Mouse (Mus musculus) forebrain, embryonic 12.5 days (tissue): ENCODE results near the gene Ryk. TPM values are rescaled to one million over a fixed set of nuclear protein-coding genes. Genes with fewer than 3 reads are reported as not detected.
A peak's percentile ranks its signal among the peaks of the same experiment; 100 is the strongest.

ENCODE experiments used
- ATAC-seq: fragments of 200-750 bp; cut with Nextera tagmentation; 2 replicates; pipeline ENCODE4 v1.8.0; 2017; ENCODE audit warnings: moderate TSS enrichment; ENCODE audit not compliant: low FRiP score
- H3K27ac ChIP-seq: fragments of 300-500 bp; sonication (generic); 2 replicates; pipeline ENCODE4 v1.5.1; 2016; ENCODE audit warnings: mild to moderate bottlenecking
- H3K27me3 ChIP-seq: fragments of 300-500 bp; sonication (generic); 2 replicates; pipeline ENCODE4 v1.6.1; 2016; ENCODE audit warnings: mild to moderate bottlenecking
- H3K36me3 ChIP-seq: fragments of 300-500 bp; sonication (generic); replicated peaks from 2 replicates; pipeline ENCODE4 v1.6.1; 2016; ENCODE audit warnings: mild to moderate bottlenecking
- H3K4me1 ChIP-seq: fragments of 300-500 bp; sonication (generic); 2 replicates; pipeline ENCODE4 v1.6.1; 2016
- H3K4me2 ChIP-seq: fragments of 300-500 bp; sonication (generic); 2 replicates; pipeline ENCODE4 v1.6.1; 2016; ENCODE audit warnings: mild to moderate bottlenecking, moderate library complexity
- H3K4me3 ChIP-seq: fragments of 300-500 bp; sonication (generic); replicated peaks from 2 replicates; pipeline ENCODE4 v1.5.1; 2016; ENCODE audit warnings: mild to moderate bottlenecking
- H3K9ac ChIP-seq: fragments of 300-500 bp; sonication (generic); 2 replicates; pipeline ENCODE4 v1.6.1; 2016; ENCODE audit warnings: mild to moderate bottlenecking
- H3K9me3 ChIP-seq: fragments of 300-500 bp; sonication (generic); 2 replicates; pipeline ENCODE4 v1.6.1; 2016
- WGBS: fragments of 180-500 bp; shearing (Covaris S2); methylation state at CpG from one replicate; pipeline ENCODE4 v1.1.7; 2016; 5-methylcytosine and 5-hydroxymethylcytosine counted together
- polyA plus RNA-seq: library from polyadenylated mRNA; unstranded; fragments of >200 nt; fragmentation: Nextera tagmentation; extraction: Ambion mirVana; gene quantifications from 2 replicates; pipeline ENCODE4 v1.2.1, GENCODE M21; 2016

The Ryk gene
- polyA plus RNA-seq, 1 experiment from 2014 or later = 18.6 TPM

DNA sequence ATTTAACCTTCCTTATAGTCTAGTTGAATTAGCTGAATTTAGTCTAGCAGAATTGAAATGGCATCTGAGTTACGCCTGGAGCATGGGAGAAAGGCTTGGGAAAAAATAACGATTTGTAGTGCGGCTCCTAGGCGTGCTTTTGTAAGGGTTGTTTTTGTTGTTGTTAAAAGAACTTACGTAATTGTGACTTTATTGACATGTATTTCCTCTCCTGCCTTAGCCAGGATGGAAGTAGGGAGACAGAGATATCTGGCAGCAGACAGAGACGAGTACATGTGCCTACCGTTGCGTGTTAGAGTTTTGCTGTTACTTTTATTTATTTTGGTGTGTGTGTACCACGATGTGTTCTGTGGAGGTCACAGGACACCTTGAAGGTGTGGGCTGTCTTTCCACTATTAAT is 1.6 kb downstream of the Ryk start:
- peak overlapping the region; percentile 97 for H3K9ac ChIP-seq
- no peaks in the 10 kb centered on the region for H3K27me3 ChIP-seq
- no peaks in the 10 kb centered on the region for H3K36me3 ChIP-seq
- peaks cover 46% of the 10 kb centered on the region for H3K4me1 ChIP-seq
- H3K4me2 ChIP-seq = peak overlapping the region; percentile 71
- peak overlapping the region; percentile 95 for H3K4me3 ChIP-seq
- ATAC-seq = no peak
- no peak overlapping the region for H3K27ac ChIP-seq
- WGBS = 54% methylated on average over 9 of the region's 9 CpGs
- no peaks in the 10 kb centered on the region for H3K9me3 ChIP-seq

DNA sequence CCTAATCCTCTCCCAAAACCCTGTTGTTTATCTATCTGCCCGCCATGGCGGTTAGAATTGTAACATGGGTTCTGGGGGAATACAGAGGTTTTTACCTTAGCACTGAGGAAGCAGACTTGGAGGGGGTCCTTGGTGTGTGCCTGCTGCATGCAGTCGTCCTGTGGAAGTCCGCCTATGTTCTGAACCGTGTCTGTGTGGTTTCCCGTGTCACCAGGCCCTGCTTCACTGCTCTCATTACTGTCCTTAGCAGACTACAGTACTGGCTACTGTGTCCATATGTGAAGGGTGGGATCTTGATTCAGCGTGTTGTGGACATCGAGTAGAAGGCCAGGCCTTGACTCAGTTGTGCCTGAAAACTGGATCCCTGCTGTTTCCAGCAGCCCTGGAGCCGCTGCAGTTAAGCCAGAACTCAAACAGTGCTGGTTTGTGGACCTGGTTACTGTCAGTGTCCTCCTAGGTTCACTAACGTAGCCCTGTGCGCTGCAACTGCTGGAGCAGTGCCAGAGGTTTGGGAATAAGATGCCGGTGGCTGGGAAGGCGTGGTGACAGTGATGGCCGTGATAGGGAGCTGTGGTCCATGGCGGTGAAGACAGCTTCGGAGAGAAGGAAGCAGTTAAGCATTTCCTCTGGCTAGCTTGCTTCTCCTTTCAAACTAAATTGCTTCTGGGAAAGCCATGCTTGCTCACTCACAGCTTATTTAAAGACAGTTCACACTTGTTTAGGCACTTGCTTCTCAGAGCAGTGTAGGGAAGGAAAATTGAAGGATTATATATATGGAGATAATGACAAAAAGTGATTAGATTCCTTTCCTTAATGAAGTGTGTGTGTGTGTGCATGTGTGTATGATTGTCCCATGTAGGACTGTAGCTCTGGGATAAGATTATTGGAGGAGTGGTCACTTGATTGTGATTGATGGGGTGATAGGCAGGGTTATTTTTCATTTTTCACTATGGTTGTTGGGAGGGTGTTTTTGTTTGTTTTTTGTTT is 6.4 kb downstream of the Ryk start:
- no peaks in the 10 kb centered on the region for H3K36me3 ChIP-seq
- WGBS = 31% methylated on average over 16 of the region's 16 CpGs
- H3K4me2 ChIP-seq = peak overlapping the region; percentile 13
- H3K9ac ChIP-seq = peak overlapping the region; percentile 21; the same call in 1 of the 2 replicates
- ATAC-seq = no peak
- H3K27me3 ChIP-seq = no peaks in the 10 kb centered on the region
- H3K4me1 ChIP-seq = peaks cover 68% of the 10 kb centered on the region
- no peaks in the 10 kb centered on the region for H3K9me3 ChIP-seq
- no peak overlapping the region for H3K4me3 ChIP-seq
- no peak overlapping the region for H3K27ac ChIP-seq

DNA sequence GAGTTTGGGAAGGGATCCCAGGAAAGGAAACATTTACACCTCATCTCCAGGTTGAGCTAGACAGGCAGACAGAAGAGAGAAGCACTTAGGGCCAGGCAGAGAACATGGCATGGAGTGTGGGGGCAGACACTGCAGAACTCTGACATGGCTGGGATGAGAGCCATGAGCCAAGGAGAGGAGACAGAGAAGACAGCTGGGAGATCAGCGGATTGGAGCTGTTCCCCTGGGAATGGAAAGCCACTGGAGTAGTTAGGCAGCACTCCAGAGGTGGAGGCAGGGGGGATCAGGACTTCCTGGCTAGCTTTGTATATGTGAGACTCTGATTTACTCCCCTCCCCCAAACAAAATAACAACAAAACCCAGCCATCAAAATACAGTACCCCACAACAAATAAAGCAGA is 7.1 kb downstream of the Ryk start:
- Histone ChIP-seq H3K4me1 (peaks cover 64% of the 10 kb centered on the region), H3K4me3 (no peak overlapping the region)
- 36% methylated on average over 1 of the region's 1 CpGs for WGBS

DNA sequence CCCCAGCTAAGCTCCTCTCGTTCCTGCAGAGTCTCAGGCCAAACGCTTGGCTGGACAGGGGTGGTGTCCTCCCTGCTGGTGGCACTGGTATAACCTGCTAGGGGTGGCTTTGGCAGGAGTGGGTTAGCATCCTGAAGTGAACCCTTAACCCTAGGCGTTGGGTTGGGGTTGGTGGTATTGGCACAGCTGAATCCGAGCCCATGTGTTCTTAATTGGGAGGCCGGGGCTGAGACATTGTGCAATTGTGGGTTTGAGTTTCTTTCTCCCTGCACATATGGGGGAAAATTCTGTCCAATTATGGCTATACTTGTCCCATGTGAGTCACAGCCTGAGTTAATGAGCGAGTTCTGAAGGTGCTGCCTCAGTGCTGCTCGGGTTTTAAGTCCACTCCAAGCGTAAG is 7.8 kb downstream of the Ryk start:
- 57% methylated on average over 8 of the region's 8 CpGs for whole genome bisulfite sequencing
- H3K27me3 ChIP-seq = no peaks in the 10 kb centered on the region
- H3K4me3 ChIP-seq = no peak overlapping the region
- H3K36me3 ChIP-seq = no peaks in the 10 kb centered on the region
- no peak for ATAC-seq
- no peak overlapping the region for H3K9ac ChIP-seq
- peaks cover 64% of the 10 kb centered on the region for H3K4me1 ChIP-seq
- no peak overlapping the region for H3K4me2 ChIP-seq
- H3K27ac ChIP-seq = no peak overlapping the region
- H3K9me3 ChIP-seq = no peaks in the 10 kb centered on the region

More for the DNA sequence above, 7.1 kb downstream of the Ryk start:
- Histone ChIP-seq H3K27me3 (no peaks in the 10 kb centered on the region), H3K27ac (no peak overlapping the region), H3K36me3 (no peaks in the 10 kb centered on the region), H3K9me3 (no peaks in the 10 kb centered on the region), H3K4me2 (no peak overlapping the region), H3K9ac (no peak overlapping the region)
- ATAC-seq = no peak

DNA sequence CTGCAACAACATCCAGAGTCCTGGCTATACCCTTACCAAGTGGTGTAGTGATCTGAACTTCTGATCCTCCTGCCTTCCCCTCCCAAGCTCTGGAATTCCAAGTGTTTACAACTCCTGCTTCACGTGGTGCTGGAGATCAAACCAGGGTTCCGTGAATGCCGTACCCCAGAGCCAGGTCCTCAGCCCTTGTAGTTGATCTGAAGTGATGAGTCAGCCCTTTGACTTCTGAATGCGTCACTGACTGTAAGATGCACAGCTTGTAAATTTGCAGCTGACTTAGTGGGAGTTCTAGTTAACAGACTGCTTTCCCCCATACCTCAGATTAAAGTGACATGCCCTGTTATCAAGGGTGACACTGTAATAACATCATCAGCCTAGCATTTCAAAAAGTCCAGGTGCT is 8.9 kb downstream of the Ryk start:
- H3K27ac ChIP-seq = no peak overlapping the region
- no peaks in the 10 kb centered on the region for H3K9me3 ChIP-seq
- ATAC-seq = no peak
- 65% methylated on average over 4 of the region's 4 CpGs for WGBS
- no peaks in the 10 kb centered on the region for H3K27me3 ChIP-seq
- H3K4me2 ChIP-seq = no peak overlapping the region
- no peak overlapping the region for H3K4me3 ChIP-seq
- no peak overlapping the region for H3K9ac ChIP-seq
- peaks cover 71% of the 10 kb centered on the region for H3K4me1 ChIP-seq
- H3K36me3 ChIP-seq = no peaks in the 10 kb centered on the region

DNA sequence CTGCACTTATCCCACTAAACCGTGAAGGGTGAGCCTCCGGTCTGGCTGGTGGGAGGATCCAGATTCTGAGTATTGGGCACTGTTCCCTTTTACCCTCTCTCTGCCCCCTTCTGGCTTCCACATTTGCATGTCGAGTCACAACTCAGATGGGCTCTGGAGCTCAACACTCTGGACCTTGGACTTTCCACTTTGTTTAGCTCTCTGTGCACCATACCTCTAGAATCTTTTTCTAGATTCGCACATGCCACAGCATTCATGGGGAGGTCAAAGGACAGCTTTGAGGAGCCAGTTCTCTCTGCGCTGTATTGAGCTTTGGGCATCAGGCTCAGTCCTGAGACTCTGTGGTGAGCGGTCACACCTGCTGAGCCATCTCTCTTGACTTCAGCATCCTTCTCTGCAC is 11.1 kb downstream of the Ryk start:
- WGBS = 83% methylated on average over 6 of the region's 6 CpGs

DNA sequence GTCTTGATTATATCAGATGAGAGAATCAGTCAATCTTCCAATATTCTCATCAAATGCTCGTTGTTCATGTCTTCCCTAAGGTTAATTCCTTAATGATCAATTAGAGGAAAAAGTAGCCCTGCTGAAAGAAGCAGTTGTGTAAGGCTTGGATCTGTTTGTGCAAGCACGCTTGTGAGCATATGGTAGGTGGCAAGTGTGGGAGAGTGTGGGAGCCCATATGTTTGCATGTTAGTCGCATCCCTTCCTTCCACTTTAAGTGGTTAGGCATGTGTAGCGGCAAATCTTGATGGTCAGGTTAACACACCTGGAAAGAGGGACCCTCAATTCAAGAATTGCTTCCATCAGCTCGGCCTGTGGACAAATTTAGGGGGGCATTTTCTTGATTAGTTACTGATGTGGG is 11.6 kb downstream of the Ryk start:
- 83% methylated on average over 5 of the region's 5 CpGs for WGBS
- Histone ChIP-seq H3K9ac (no peak overlapping the region), H3K4me1 (peaks cover 47% of the 10 kb centered on the region), H3K36me3 (no peaks in the 10 kb centered on the region), H3K27me3 (no peaks in the 10 kb centered on the region), H3K4me2 (no peak overlapping the region), H3K4me3 (no peak overlapping the region), H3K9me3 (no peaks in the 10 kb centered on the region), H3K27ac (no peak overlapping the region)
- no peak for ATAC-seq

More for the DNA sequence above, 11.1 kb downstream of the Ryk start:
- Histone ChIP-seq H3K4me3 (no peak overlapping the region), H3K36me3 (no peaks in the 10 kb centered on the region), H3K27ac (0 out of 2 replicates have a peak overlapping the region, but pooled peaks have one; percentile 8), H3K9me3 (no peaks in the 10 kb centered on the region), H3K9ac (no peak overlapping the region), H3K4me1 (peaks cover 52% of the 10 kb centered on the region), H3K27me3 (no peaks in the 10 kb centered on the region), H3K4me2 (no peak overlapping the region)
- ATAC-seq = no peak

DNA sequence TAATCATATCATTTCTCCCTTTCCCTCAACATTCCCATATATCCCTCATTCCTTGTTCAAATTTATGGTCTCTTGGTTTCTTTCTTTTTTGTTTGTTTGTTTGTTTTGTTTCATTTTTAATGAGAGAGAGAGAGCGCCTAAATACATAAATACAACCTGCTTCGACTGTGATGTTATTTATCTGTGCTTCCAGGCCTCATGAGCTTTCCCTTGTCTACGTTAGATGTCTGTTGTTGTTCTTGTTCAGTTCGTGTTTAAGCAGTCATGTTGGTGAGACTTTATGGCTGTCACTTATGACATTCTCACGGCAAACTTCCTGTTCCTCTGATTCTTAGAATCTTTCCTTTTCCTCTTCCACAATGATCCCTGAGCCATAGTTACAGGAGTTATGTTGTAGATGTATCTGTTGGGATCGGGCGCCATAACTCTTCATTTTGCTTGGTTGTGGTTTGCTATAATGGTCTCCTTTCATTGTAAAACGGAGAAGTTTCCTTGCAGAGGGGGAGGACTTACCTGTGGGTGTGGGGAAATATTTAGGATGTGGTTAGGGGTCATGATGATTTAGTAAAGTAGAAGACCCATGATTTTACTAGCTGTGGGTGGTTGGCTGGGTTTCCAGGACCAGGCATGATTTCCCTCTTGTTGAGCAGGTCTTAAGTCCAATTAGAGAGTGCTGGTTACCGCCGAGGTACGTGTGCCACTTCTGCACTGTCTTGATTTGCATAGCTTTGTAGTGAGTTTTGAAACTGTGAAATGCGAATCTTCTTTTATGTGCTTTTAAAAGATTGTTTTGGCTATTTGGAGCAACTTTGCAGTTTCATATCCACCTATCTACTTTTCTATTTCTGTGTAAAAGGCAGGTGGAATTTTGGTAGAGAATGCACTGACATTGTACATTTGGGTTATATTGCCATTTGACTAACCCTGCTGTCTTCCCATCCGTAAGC is 17.6 kb downstream of the Ryk start:
- 95% methylated on average over 13 of the region's 13 CpGs for WGBS
- H3K4me1 ChIP-seq = peaks cover 10% of the 10 kb centered on the region; the same call in 1 of the 2 replicates
- no peaks in the 10 kb centered on the region for H3K9me3 ChIP-seq
- no peak overlapping the region for H3K4me2 ChIP-seq
- H3K9ac ChIP-seq = no peak overlapping the region
- no peak overlapping the region for H3K4me3 ChIP-seq
- no peaks in the 10 kb centered on the region for H3K27me3 ChIP-seq
- no peak overlapping the region for H3K27ac ChIP-seq
- ATAC-seq = no peak
- peaks cover 4% of the 10 kb centered on the region; the same call in 1 of the 2 replicates for H3K36me3 ChIP-seq

DNA sequence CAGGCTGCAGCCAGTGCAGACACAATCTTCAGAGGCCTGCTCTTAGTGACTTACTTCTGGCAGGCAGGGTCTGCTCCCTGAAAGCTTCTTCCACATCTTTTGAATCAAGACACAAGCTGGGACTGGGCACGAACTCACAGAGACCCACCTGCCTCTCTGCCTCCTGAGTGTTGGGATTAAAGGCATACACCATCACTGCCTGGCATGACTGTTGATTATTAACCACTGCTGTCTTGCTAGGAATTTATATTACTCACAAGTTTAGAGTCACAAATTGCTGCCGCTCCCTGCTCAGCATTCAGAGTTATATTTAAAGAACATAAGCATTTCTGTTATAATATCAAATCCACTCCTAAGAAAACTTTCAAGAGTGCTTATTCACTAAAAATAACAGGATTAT is 23.1 kb downstream of the Ryk start:
- no peaks in the 10 kb centered on the region for H3K27me3 ChIP-seq
- H3K9me3 ChIP-seq = peaks cover 4% of the 10 kb centered on the region
- H3K27ac ChIP-seq = no peak overlapping the region
- 89% methylated on average over 2 of the region's 2 CpGs for WGBS
- H3K4me3 ChIP-seq = no peak overlapping the region
- no peak for ATAC-seq
- peaks cover 6% of the 10 kb centered on the region; the same call in 1 of the 2 replicates for H3K4me1 ChIP-seq
- H3K4me2 ChIP-seq = no peak overlapping the region
- H3K36me3 ChIP-seq = peaks cover 14% of the 10 kb centered on the region
- no peak overlapping the region for H3K9ac ChIP-seq

DNA sequence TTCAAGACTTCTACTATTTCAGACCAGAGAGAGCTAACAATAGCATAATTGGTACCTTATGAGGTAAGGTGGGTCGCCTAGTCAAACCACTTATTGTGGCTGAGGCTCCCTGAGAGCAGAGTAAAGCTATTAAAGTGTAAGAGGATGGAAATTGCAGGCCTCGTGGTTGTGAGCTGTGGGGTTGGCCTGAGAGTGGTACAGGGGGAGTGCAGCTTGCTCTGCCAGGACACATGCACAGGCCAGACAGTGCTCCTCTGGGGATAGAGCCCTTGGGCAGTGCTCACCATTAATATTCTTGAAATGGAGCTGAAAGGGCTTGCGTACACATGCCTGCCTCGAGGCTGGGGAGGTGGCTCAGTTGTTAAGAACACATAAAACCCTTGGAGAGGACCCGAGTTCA is 23.6 kb downstream of the Ryk start:
- no peak overlapping the region for H3K27ac ChIP-seq
- H3K4me3 ChIP-seq = no peak overlapping the region
- no peak overlapping the region for H3K9ac ChIP-seq
- peaks cover 4% of the 10 kb centered on the region for H3K9me3 ChIP-seq
- H3K4me1 ChIP-seq = peaks cover 7% of the 10 kb centered on the region
- H3K4me2 ChIP-seq = no peak overlapping the region
- peaks cover 14% of the 10 kb centered on the region for H3K36me3 ChIP-seq
- H3K27me3 ChIP-seq = no peaks in the 10 kb centered on the region
- 90% methylated on average over 5 of the region's 5 CpGs for WGBS
- no peak for ATAC-seq

DNA sequence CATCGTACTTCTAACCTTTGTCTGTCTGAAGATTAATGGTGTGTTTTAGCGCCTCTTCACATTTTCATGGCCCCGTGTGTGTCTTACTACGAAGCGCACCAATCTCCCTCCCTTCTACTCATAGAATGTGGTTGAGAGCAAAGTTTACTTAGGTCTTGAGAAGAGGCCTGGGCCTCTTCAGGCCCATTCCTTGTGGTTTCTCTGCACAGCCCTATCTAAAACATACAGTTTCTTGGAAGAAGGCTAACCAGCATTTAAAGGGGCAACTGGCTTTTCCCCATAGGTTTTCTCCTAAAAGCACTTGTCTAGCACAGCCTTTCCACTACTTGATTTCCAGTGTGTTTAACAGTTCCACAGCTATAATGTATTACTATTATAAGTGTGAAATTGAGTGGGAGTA is 24.7 kb downstream of the Ryk start:
- H3K27me3 ChIP-seq = no peaks in the 10 kb centered on the region
- peaks cover 4% of the 10 kb centered on the region for H3K9me3 ChIP-seq
- H3K27ac ChIP-seq = no peak overlapping the region
- peaks cover 14% of the 10 kb centered on the region for H3K36me3 ChIP-seq
- ATAC-seq = no peak
- 97% methylated on average over 5 of the region's 5 CpGs for WGBS
- H3K4me1 ChIP-seq = peaks cover 19% of the 10 kb centered on the region
- no peak overlapping the region for H3K4me3 ChIP-seq
- no peak overlapping the region for H3K9ac ChIP-seq
- H3K4me2 ChIP-seq = no peak overlapping the region

DNA sequence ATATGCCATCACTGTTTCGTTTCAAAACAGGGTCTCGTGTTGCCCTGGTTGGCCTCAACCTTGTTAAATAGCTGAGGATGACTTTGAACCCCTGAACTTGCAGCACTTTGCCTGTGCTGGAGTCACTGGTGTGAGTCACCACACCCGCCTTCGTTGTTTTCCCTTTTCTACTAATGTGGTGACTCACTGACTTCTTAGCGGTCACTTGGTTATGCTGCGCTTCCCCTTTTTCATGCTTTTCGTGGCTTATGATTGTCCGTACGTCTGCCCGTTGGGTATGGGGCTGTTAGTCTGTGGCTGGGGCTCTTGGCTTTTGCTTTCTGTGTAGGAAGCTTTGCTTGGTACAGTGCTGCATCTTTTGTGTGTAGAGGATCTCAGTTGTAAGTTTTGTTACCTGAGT is 25.2 kb downstream of the Ryk start:
- Histone ChIP-seq H3K9me3 (peaks cover 4% of the 10 kb centered on the region), H3K4me1 (peaks cover 24% of the 10 kb centered on the region), H3K27ac (no peak overlapping the region), H3K36me3 (peaks cover 14% of the 10 kb centered on the region), H3K4me2 (no peak overlapping the region), H3K4me3 (no peak overlapping the region), H3K9ac (no peak overlapping the region), H3K27me3 (no peaks in the 10 kb centered on the region)
- no peak for ATAC-seq
- WGBS = 95% methylated on average over 10 of the region's 10 CpGs
